In genomic region chr5:100369825-100370459, GRCm38 (mm10) we compare ENCODE assay signal across 8 mouse cellular contexts. TPM values are rescaled to one million over a fixed set of nuclear protein-coding genes. Genes with fewer than 3 reads are reported as not detected.
DNase-seq lines count a peak whose midpoint lies in the region.

No protein-coding gene starts in this region.

- DNase-seq in heart, adult 11 months, result peak; percentile 96
- DNase-seq in heart, embryonic 10.5 days (ENCODE audit: low spot score), result no peak
- peak; percentile 25 for DNase-seq in adipocyte (ENCODE audit: low spot score)
- peak; percentile 30 for DNase-seq in gonadal fat pad, adult 2 months (ENCODE audit: low read depth)
- peak; percentile 28 to 72 for DNase-seq in layer of hippocampus, adult 18-20 months (ENCODE audit: low spot score in 2 of 2)
- DNase-seq in spleen, adult 18-20 months, result no peak
- DNase-seq in neural tube, embryonic 10.5 days (ENCODE audit: extremely low spot score, low spot score), result no peak
- no peak for DNase-seq in urinary bladder, postnatal 10 days (ENCODE audit: low spot score)

- H3K27me3 ChIP-seq in heart, embryonic 10.5 days (ENCODE audit: insufficient read depth, poor library complexity, severe bottlenecking), result no peaks in the 10 kb centered on the region

- H3K4me3 ChIP-seq in heart, embryonic 10.5 days, result no peak overlapping the region

- no peaks in the 10 kb centered on the region for H3K9me3 ChIP-seq in heart, embryonic 10.5 days

- H3K4me1 ChIP-seq in heart, embryonic 10.5 days, result no peaks in the 10 kb centered on the region

- no peak overlapping the region; the same call in 1 of the 2 replicates for H3K27ac ChIP-seq in heart, embryonic 10.5 days

- 90% methylated on average over 11 of the region's 11 CpGs for WGBS in heart, embryonic 10.5 days

- H3K36me3 ChIP-seq in heart, embryonic 10.5 days, result peaks cover 92% of the 10 kb centered on the region

RNA-seq across cellular contexts. Expression of gene Sec31a, which starts 46.1 kb away (rescaled TPM):
- 156 and 180 TPM in 2 replicates for polyA plus RNA-seq in heart, embryonic 10.5 days (2016; fragmentation: Nextera tagmentation; extraction: Ambion mirVana)
- polyA plus RNA-seq in gonadal fat pad, adult 2 months (2012; rRNA removed), result 342 and 346 TPM in 2 replicates
- 100 to 1,000 TPM; 105 to 107 TPM for total RNA-seq in layer of hippocampus, adult 18-20 months (2021)

Comparison
In these comparisons a context has a peak if more than half of its experiments do, and no peak if none do; other contexts are left out.
1. DNase-seq: peak in heart, adult 11 months (single experiment), adipocyte (single experiment), gonadal fat pad, adult 2 months (single experiment) and layer of hippocampus, adult 18-20 months (2 of 2); none in heart, embryonic 10.5 days (single experiment), spleen, adult 18-20 months (0 of 2), neural tube, embryonic 10.5 days (single experiment) and urinary bladder, postnatal 10 days (single experiment).